Mouse (Mus musculus): Measurements from ENCODE around the gene Tfap2c. TPM values are rescaled to one million over a fixed set of nuclear protein-coding genes. Genes with fewer than 3 reads are reported as not detected.

The Tfap2c gene
- polyA plus RNA-seq, 1 experiment from 2014 or later, result 1.3 TPM

GRCm38 (mm10) chr2:172561016-172561415, 11.6 kb downstream of the Tfap2c start:
- Histone ChIP-seq H3K36me3 (ENCODE audit: control insufficient read depth, insufficient read depth, low read length) (no peaks in the 10 kb centered on the region), H3K9me3 (ENCODE audit: control insufficient read depth, low read length) (no peaks in the 10 kb centered on the region), H3K4me2 (ENCODE audit: low read depth) (no peak overlapping the region), H3K9ac (ENCODE audit: low read length) (no peak overlapping the region), H3K27me3 (ENCODE audit: control insufficient read depth, insufficient read depth, low read length) (peaks cover 11% of the 10 kb centered on the region; the same call in 1 of the 2 replicates), H3K27ac (ENCODE audit: low read depth, low read length) (no peak overlapping the region), H3K4me3 (ENCODE audit: low read depth, low read length) (no peak overlapping the region), H3K4me1 (ENCODE audit: control insufficient read depth, insufficient read depth, low read length) (no peaks in the 10 kb centered on the region; the same call in 1 of the 2 replicates)
- DNase-seq (ENCODE audit: low spot score), result no peak
- 38% methylated on average over 10 of the region's 10 CpGs for WGBS
- no peak for ATAC-seq (ENCODE audit: insufficient read depth, low FRiP score, low TSS enrichment)

- Histone ChIP-seq H3K4me1 (ENCODE audit: control insufficient read depth, insufficient read depth, low read length) (no peaks in the 10 kb centered on the region), H3K36me3 (ENCODE audit: control insufficient read depth, insufficient read depth, low read length) (no peaks in the 10 kb centered on the region), H3K4me2 (ENCODE audit: low read depth) (no peak overlapping the region), H3K27ac (ENCODE audit: low read depth, low read length) (no peak overlapping the region), H3K4me3 (ENCODE audit: low read depth, low read length) (no peak overlapping the region), H3K27me3 (ENCODE audit: control insufficient read depth, insufficient read depth, low read length) (no peaks in the 10 kb centered on the region), H3K9ac (ENCODE audit: low read length) (no peak overlapping the region), H3K9me3 (ENCODE audit: control insufficient read depth, low read length) (no peaks in the 10 kb centered on the region)
- DNase-seq (ENCODE audit: low spot score), result no peak
- 84% methylated on average over 9 of the region's 9 CpGs for WGBS
- no peak for ATAC-seq (ENCODE audit: insufficient read depth, low FRiP score, low TSS enrichment)
These were observed 18.4 kb downstream of the Tfap2c start for GRCm38 (mm10) chr2:172567835-172568234.

GRCm38 (mm10) chr2:172568466-172568865, 19.1 kb downstream of the Tfap2c start:
- Histone ChIP-seq H3K9ac (ENCODE audit: low read length) (no peak overlapping the region), H3K9me3 (ENCODE audit: control insufficient read depth, low read length) (no peaks in the 10 kb centered on the region), H3K27ac (ENCODE audit: low read depth, low read length) (no peak overlapping the region), H3K4me1 (ENCODE audit: control insufficient read depth, insufficient read depth, low read length) (no peaks in the 10 kb centered on the region), H3K4me2 (ENCODE audit: low read depth) (no peak overlapping the region), H3K36me3 (ENCODE audit: control insufficient read depth, insufficient read depth, low read length) (no peaks in the 10 kb centered on the region), H3K4me3 (ENCODE audit: low read depth, low read length) (no peak overlapping the region), H3K27me3 (ENCODE audit: control insufficient read depth, insufficient read depth, low read length) (no peaks in the 10 kb centered on the region)
- 75% methylated on average over 2 of the region's 2 CpGs for WGBS
- ATAC-seq (ENCODE audit: insufficient read depth, low FRiP score, low TSS enrichment) (no peak), DNase-seq (ENCODE audit: low spot score) (no peak)

DNA sequence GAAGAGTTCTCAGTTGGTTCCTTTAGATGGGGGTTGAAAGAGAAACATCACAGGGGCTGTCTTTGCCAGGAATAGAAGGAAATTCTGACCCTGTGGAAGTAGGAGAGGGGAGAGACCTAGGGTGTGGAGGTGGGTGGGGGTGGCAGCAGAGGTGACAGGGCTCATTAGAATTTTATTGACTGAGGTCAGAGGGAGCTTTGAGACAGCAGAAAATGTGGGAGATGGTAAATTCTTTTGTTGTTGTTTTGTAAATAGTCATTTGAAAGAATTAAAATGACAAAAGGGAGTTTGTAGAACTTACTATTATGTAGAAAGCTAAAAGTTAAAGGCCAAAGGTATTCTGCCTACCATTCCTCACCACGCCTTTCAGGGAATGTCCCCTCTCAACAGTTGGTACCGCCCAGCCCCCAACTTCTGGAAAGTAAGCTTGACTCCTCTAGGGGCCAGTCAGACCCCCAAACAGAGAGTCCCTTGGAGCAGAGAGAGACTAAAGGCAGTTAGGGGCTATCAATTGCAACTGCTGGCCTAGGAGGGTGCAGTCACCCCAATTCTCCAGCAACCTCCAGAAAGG, 27.9 kb downstream of the Tfap2c start:
- 26% methylated on average over 2 of the region's 2 CpGs for WGBS
- no peak for DNase-seq (ENCODE audit: low spot score)
- no peak overlapping the region for H3K4me2 ChIP-seq (ENCODE audit: low read depth)
- no peaks in the 10 kb centered on the region for H3K4me1 ChIP-seq (ENCODE audit: control insufficient read depth, insufficient read depth, low read length)
- no peaks in the 10 kb centered on the region for H3K9me3 ChIP-seq (ENCODE audit: control insufficient read depth, low read length)
- ATAC-seq (ENCODE audit: insufficient read depth, low FRiP score, low TSS enrichment), result no peak
- no peaks in the 10 kb centered on the region for H3K27me3 ChIP-seq (ENCODE audit: control insufficient read depth, insufficient read depth, low read length)
- no peak overlapping the region for H3K27ac ChIP-seq (ENCODE audit: low read depth, low read length)
- no peak overlapping the region for H3K9ac ChIP-seq (ENCODE audit: low read length)
- no peaks in the 10 kb centered on the region for H3K36me3 ChIP-seq (ENCODE audit: control insufficient read depth, insufficient read depth, low read length)
- no peak overlapping the region for H3K4me3 ChIP-seq (ENCODE audit: low read depth, low read length)

- H3K9ac ChIP-seq (ENCODE audit: low read length), result no peak overlapping the region
- H3K27me3 ChIP-seq (ENCODE audit: control insufficient read depth, insufficient read depth, low read length), result no peaks in the 10 kb centered on the region
- H3K9me3 ChIP-seq (ENCODE audit: control insufficient read depth, low read length), result no peaks in the 10 kb centered on the region
- no peak overlapping the region for H3K4me3 ChIP-seq (ENCODE audit: low read depth, low read length)
- no peak overlapping the region for H3K4me2 ChIP-seq (ENCODE audit: low read depth)
- no peaks in the 10 kb centered on the region for H3K4me1 ChIP-seq (ENCODE audit: control insufficient read depth, insufficient read depth, low read length)
- H3K36me3 ChIP-seq (ENCODE audit: control insufficient read depth, insufficient read depth, low read length), result no peaks in the 10 kb centered on the region
- 77% methylated on average over 5 of the region's 5 CpGs for WGBS
- no peak overlapping the region for H3K27ac ChIP-seq (ENCODE audit: low read depth, low read length)
- DNase-seq (ENCODE audit: low spot score), result no peak
- ATAC-seq (ENCODE audit: insufficient read depth, low FRiP score, low TSS enrichment), result no peak
These were observed 29.8 kb downstream of the Tfap2c start for GRCm38 (mm10) chr2:172579221-172579620.

GRCm38 (mm10) chr2:172580536-172581265, 31.3 kb downstream of the Tfap2c start:
- DNase-seq (ENCODE audit: low spot score), result no peak
- WGBS, result 56% methylated on average over 12 of the region's 12 CpGs
- Histone ChIP-seq H3K4me1 (ENCODE audit: control insufficient read depth, insufficient read depth, low read length) (no peaks in the 10 kb centered on the region), H3K9me3 (ENCODE audit: control insufficient read depth, low read length) (no peaks in the 10 kb centered on the region), H3K27ac (ENCODE audit: low read depth, low read length) (no peak overlapping the region), H3K27me3 (ENCODE audit: control insufficient read depth, insufficient read depth, low read length) (no peaks in the 10 kb centered on the region), H3K9ac (ENCODE audit: low read length) (no peak overlapping the region), H3K4me2 (ENCODE audit: low read depth) (no peak overlapping the region), H3K36me3 (ENCODE audit: control insufficient read depth, insufficient read depth, low read length) (no peaks in the 10 kb centered on the region), H3K4me3 (ENCODE audit: low read depth, low read length) (no peak overlapping the region)
- ATAC-seq (ENCODE audit: insufficient read depth, low FRiP score, low TSS enrichment), result no peak

DNA sequence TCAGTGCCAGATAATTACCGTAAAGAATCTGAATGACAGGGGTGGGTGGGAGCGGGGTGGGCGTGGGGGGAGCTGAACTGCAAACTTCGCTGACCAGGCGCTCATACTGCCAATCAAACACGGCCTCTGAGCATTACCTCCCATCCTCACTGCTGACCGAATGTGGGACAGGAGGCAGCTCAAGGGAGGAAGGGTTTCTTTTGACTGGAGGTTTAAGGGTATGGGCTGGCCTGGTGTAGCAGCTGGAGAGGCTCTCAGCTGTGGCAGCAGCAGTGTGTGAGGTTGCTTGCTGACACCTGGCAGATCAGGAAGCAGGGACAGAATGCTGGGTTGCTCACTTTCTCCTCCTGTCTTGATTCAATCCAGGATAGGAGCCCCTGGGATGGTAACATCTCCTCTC, 33.9 kb downstream of the Tfap2c start:
- no peaks in the 10 kb centered on the region for H3K4me1 ChIP-seq (ENCODE audit: control insufficient read depth, insufficient read depth, low read length)
- 0 out of 2 replicates have a peak, but pooled peaks have one; percentile 35 for ATAC-seq (ENCODE audit: insufficient read depth, low FRiP score, low TSS enrichment)

GRCm38 (mm10) chr2:172585329-172585728, 35.9 kb downstream of the Tfap2c start:
- H3K9me3 ChIP-seq (ENCODE audit: control insufficient read depth, low read length), result no peaks in the 10 kb centered on the region
- H3K4me3 ChIP-seq (ENCODE audit: low read depth, low read length), result no peak overlapping the region
- H3K27ac ChIP-seq (ENCODE audit: low read depth, low read length), result no peak overlapping the region
- ATAC-seq (ENCODE audit: insufficient read depth, low FRiP score, low TSS enrichment), result no peak
- no peak overlapping the region for H3K4me2 ChIP-seq (ENCODE audit: low read depth)
- no peak overlapping the region for H3K9ac ChIP-seq (ENCODE audit: low read length)
- H3K27me3 ChIP-seq (ENCODE audit: control insufficient read depth, insufficient read depth, low read length), result no peaks in the 10 kb centered on the region
- no peaks in the 10 kb centered on the region for H3K36me3 ChIP-seq (ENCODE audit: control insufficient read depth, insufficient read depth, low read length)
- DNase-seq (ENCODE audit: low spot score), result no peak
- H3K4me1 ChIP-seq (ENCODE audit: control insufficient read depth, insufficient read depth, low read length), result no peaks in the 10 kb centered on the region
- WGBS, result 86% methylated on average over 6 of the region's 6 CpGs

More for the DNA sequence above, 33.9 kb downstream of the Tfap2c start:
- 18% methylated on average over 7 of the region's 7 CpGs for WGBS
- H3K4me3 ChIP-seq (ENCODE audit: low read depth, low read length), result no peak overlapping the region
- no peak overlapping the region for H3K4me2 ChIP-seq (ENCODE audit: low read depth)
- no peak for DNase-seq (ENCODE audit: low spot score)
- H3K27ac ChIP-seq (ENCODE audit: low read depth, low read length), result no peak overlapping the region
- H3K9ac ChIP-seq (ENCODE audit: low read length), result no peak overlapping the region
- H3K9me3 ChIP-seq (ENCODE audit: control insufficient read depth, low read length), result no peaks in the 10 kb centered on the region
- H3K27me3 ChIP-seq (ENCODE audit: control insufficient read depth, insufficient read depth, low read length), result no peaks in the 10 kb centered on the region
- H3K36me3 ChIP-seq (ENCODE audit: control insufficient read depth, insufficient read depth, low read length), result no peaks in the 10 kb centered on the region

DNA sequence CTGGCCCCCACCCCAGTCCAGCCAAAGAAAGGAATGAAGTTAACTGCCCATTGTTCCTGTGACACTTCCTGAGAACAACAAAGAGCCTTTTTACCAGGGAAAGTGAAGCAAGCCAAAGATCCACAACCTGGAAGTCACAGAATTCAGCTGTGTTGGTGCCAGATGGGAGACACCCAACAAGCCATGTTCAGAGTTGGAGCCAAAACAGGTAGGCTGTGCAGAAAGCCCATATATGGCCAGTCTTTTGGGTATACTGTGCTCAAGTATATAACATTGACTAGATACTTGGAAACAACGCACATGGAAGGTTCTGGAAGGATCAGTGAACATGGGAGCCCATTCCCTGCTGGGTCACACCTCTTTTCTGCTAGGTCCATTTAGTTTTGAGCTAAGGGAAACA, 39.7 kb downstream of the Tfap2c start:
- H3K36me3 ChIP-seq (ENCODE audit: control insufficient read depth, insufficient read depth, low read length), result no peaks in the 10 kb centered on the region
- DNase-seq (ENCODE audit: low spot score) (no peak), ATAC-seq (ENCODE audit: insufficient read depth, low FRiP score, low TSS enrichment) (no peak)
- no peak overlapping the region for H3K9ac ChIP-seq (ENCODE audit: low read length)
- 90% methylated on average over 1 of the region's 1 CpGs for WGBS
- no peak overlapping the region for H3K4me3 ChIP-seq (ENCODE audit: low read depth, low read length)
- no peak overlapping the region for H3K4me2 ChIP-seq (ENCODE audit: low read depth)
- no peaks in the 10 kb centered on the region for H3K9me3 ChIP-seq (ENCODE audit: control insufficient read depth, low read length)
- no peaks in the 10 kb centered on the region for H3K4me1 ChIP-seq (ENCODE audit: control insufficient read depth, insufficient read depth, low read length)
- no peaks in the 10 kb centered on the region for H3K27me3 ChIP-seq (ENCODE audit: control insufficient read depth, insufficient read depth, low read length)
- H3K27ac ChIP-seq (ENCODE audit: low read depth, low read length), result no peak overlapping the region

Data from neural tube, embryonic 11.5 days (tissue).